Mouse (Mus musculus): ENCODE measurements around the gene Parpbp. TPM values are rescaled to one million over a fixed set of nuclear protein-coding genes. Genes with fewer than 3 reads are reported as not detected.

Parpbp gene
- polyA plus RNA-seq (2016; fragmentation: Nextera tagmentation; extraction: Ambion mirVana), result 17.1 and 17.4 TPM in 2 replicates

GRCm38 (mm10) chr10:88146707-88147477 lies at the start of gene Parpbp, which contains the start of gene Nup37:
Gene Parpbp, minus strand, starts transcription at chr10:88146941.
Gene Nup37, plus strand, starts transcription at chr10:88146992.
- Histone ChIP-seq H3K9ac (peak within 1 kb of the TSS; percentile 86), H3K27ac (peak within 1 kb of the TSS; percentile 83), H3K4me1 (peaks cover 29% of the 10 kb centered on the region), H3K4me2 (peak within 1 kb of the TSS; percentile 80), H3K36me3 (peaks cover 50% of the 10 kb centered on the region), H3K9me3 (replicated peaks) (no peaks in the 10 kb centered on the region), H3K4me3 (peak within 1 kb of the TSS; percentile 84), H3K27me3 (replicated peaks) (no peaks in the 10 kb centered on the region)
- peak; percentile 99 for ATAC-seq
- WGBS (ENCODE audit: insufficient replicate concordance), result under 1% methylated on average over 53 of the region's 53 CpGs

GRCm38 (mm10) chr10:88167438-88168077 lies 20.8 kb upstream of the Parpbp start:
- Histone ChIP-seq H3K4me2 (no peak overlapping the region), H3K27me3 (replicated peaks) (no peaks in the 10 kb centered on the region), H3K4me1 (no peaks in the 10 kb centered on the region), H3K9me3 (replicated peaks) (no peaks in the 10 kb centered on the region), H3K36me3 (peaks cover 49% of the 10 kb centered on the region), H3K4me3 (no peak overlapping the region), H3K27ac (no peak overlapping the region), H3K9ac (no peak overlapping the region)
- no peak for ATAC-seq
- WGBS (ENCODE audit: insufficient replicate concordance), result 70% methylated on average over 7 of the region's 7 CpGs

GRCm38 (mm10) chr10:88166158-88166557 lies 19.4 kb upstream of the Parpbp start:
- 80% methylated on average over 3 of the region's 3 CpGs for WGBS (ENCODE audit: insufficient replicate concordance)
- peaks cover 50% of the 10 kb centered on the region for H3K36me3 ChIP-seq
- H3K9me3 ChIP-seq (replicated peaks), result no peaks in the 10 kb centered on the region
- no peaks in the 10 kb centered on the region for H3K27me3 ChIP-seq (replicated peaks)
- no peak overlapping the region for H3K4me2 ChIP-seq
- no peak overlapping the region for H3K4me3 ChIP-seq
- no peak for ATAC-seq
- H3K27ac ChIP-seq, result no peak overlapping the region
- H3K4me1 ChIP-seq, result no peaks in the 10 kb centered on the region
- H3K9ac ChIP-seq, result no peak overlapping the region

- peaks cover 74% of the 10 kb centered on the region for H3K36me3 ChIP-seq
- no peak overlapping the region for H3K9ac ChIP-seq
- no peak overlapping the region for H3K27ac ChIP-seq
- H3K27me3 ChIP-seq (replicated peaks), result no peaks in the 10 kb centered on the region
- no peaks in the 10 kb centered on the region for H3K4me1 ChIP-seq
- 93% methylated on average over 5 of the region's 5 CpGs for WGBS (ENCODE audit: insufficient replicate concordance)
- no peak overlapping the region for H3K4me3 ChIP-seq
- no peaks in the 10 kb centered on the region for H3K9me3 ChIP-seq (replicated peaks)
- no peak overlapping the region for H3K4me2 ChIP-seq
- no peak for ATAC-seq
Observed at GRCm38 (mm10) chr10:88162676-88163075, 15.9 kb upstream of the Parpbp start.

GRCm38 (mm10) chr10:88162096-88162495 lies 15.4 kb upstream of the Parpbp start:
- WGBS (ENCODE audit: insufficient replicate concordance), result 90% methylated on average over 2 of the region's 2 CpGs

GRCm38 (mm10) chr10:88151658-88152057 lies 4.9 kb upstream of the Parpbp start:
- Histone ChIP-seq H3K9me3 (replicated peaks) (no peaks in the 10 kb centered on the region), H3K4me2 (no peak overlapping the region), H3K4me1 (peaks cover 9% of the 10 kb centered on the region), H3K27me3 (replicated peaks) (no peaks in the 10 kb centered on the region), H3K4me3 (no peak overlapping the region), H3K27ac (no peak overlapping the region), H3K36me3 (peaks cover 73% of the 10 kb centered on the region), H3K9ac (no peak overlapping the region)
- 76% methylated on average over 6 of the region's 6 CpGs for WGBS (ENCODE audit: insufficient replicate concordance)
- no peak for ATAC-seq

More at GRCm38 (mm10) chr10:88162096-88162495, 15.4 kb upstream of the Parpbp start:
- no peak overlapping the region for H3K9ac ChIP-seq
- ATAC-seq, result no peak
- H3K4me2 ChIP-seq, result no peak overlapping the region
- H3K27ac ChIP-seq, result no peak overlapping the region
- H3K9me3 ChIP-seq (replicated peaks), result no peaks in the 10 kb centered on the region
- H3K36me3 ChIP-seq, result peaks cover 75% of the 10 kb centered on the region
- H3K27me3 ChIP-seq (replicated peaks), result no peaks in the 10 kb centered on the region
- H3K4me1 ChIP-seq, result no peaks in the 10 kb centered on the region
- no peak overlapping the region for H3K4me3 ChIP-seq

GRCm38 (mm10) chr10:88150381-88150780 lies 3.6 kb upstream of the Parpbp start:
- H3K9ac ChIP-seq, result no peak overlapping the region
- H3K9me3 ChIP-seq (replicated peaks), result no peaks in the 10 kb centered on the region
- H3K27me3 ChIP-seq (replicated peaks), result no peaks in the 10 kb centered on the region
- H3K27ac ChIP-seq, result no peak overlapping the region
- WGBS (ENCODE audit: insufficient replicate concordance), result 67% methylated on average over 4 of the region's 4 CpGs
- H3K4me3 ChIP-seq, result no peak overlapping the region
- peaks cover 17% of the 10 kb centered on the region for H3K4me1 ChIP-seq
- no peak for ATAC-seq
- no peak overlapping the region for H3K4me2 ChIP-seq
- peaks cover 65% of the 10 kb centered on the region for H3K36me3 ChIP-seq

- peaks cover 43% of the 10 kb centered on the region for H3K36me3 ChIP-seq
- peak overlapping the region; percentile 80 for H3K4me2 ChIP-seq
- H3K27me3 ChIP-seq (replicated peaks), result no peaks in the 10 kb centered on the region
- WGBS (ENCODE audit: insufficient replicate concordance), result 17% methylated on average over 7 of the region's 7 CpGs
- peak overlapping the region; percentile 86 for H3K9ac ChIP-seq
- H3K4me3 ChIP-seq, result peak overlapping the region; percentile 84
- H3K27ac ChIP-seq, result peak overlapping the region; percentile 83
- no peaks in the 10 kb centered on the region for H3K9me3 ChIP-seq (replicated peaks)
- peak; percentile 36 for ATAC-seq
- peaks cover 29% of the 10 kb centered on the region for H3K4me1 ChIP-seq
Observed at GRCm38 (mm10) chr10:88146187-88146586, 554 bp downstream of the Parpbp start.

- H3K9ac ChIP-seq, result no peak overlapping the region
- no peak overlapping the region for H3K4me3 ChIP-seq
- no peak overlapping the region for H3K27ac ChIP-seq
- no peak for ATAC-seq
- H3K4me2 ChIP-seq, result no peak overlapping the region
- 91% methylated on average over 16 of the region's 16 CpGs for WGBS (ENCODE audit: insufficient replicate concordance)
- no peaks in the 10 kb centered on the region for H3K9me3 ChIP-seq (replicated peaks)
- no peaks in the 10 kb centered on the region for H3K27me3 ChIP-seq (replicated peaks)
- no peaks in the 10 kb centered on the region for H3K4me1 ChIP-seq
- peaks cover 38% of the 10 kb centered on the region for H3K36me3 ChIP-seq
Observed at GRCm38 (mm10) chr10:88135630-88136029, 11.1 kb downstream of the Parpbp start.

GRCm38 (mm10) chr10:88119721-88120120 lies 27.0 kb downstream of the Parpbp start:
- Histone ChIP-seq H3K9me3 (replicated peaks) (no peaks in the 10 kb centered on the region), H3K27ac (no peak overlapping the region), H3K4me2 (no peak overlapping the region), H3K36me3 (peaks cover 52% of the 10 kb centered on the region), H3K9ac (no peak overlapping the region), H3K4me3 (no peak overlapping the region), H3K4me1 (no peaks in the 10 kb centered on the region), H3K27me3 (replicated peaks) (no peaks in the 10 kb centered on the region)
- ATAC-seq, result no peak

GRCm38 (mm10) chr10:88113290-88113689 lies 33.5 kb downstream of the Parpbp start:
- WGBS (ENCODE audit: insufficient replicate concordance), result 84% methylated on average over 2 of the region's 2 CpGs
- H3K4me2 ChIP-seq, result no peak overlapping the region
- no peak overlapping the region for H3K27ac ChIP-seq
- H3K9me3 ChIP-seq (replicated peaks), result no peaks in the 10 kb centered on the region
- H3K36me3 ChIP-seq, result peaks cover 43% of the 10 kb centered on the region
- no peak overlapping the region for H3K4me3 ChIP-seq
- no peak overlapping the region for H3K9ac ChIP-seq
- ATAC-seq, result no peak
- no peaks in the 10 kb centered on the region for H3K4me1 ChIP-seq
- H3K27me3 ChIP-seq (replicated peaks), result no peaks in the 10 kb centered on the region

- no peak for ATAC-seq
- H3K9ac ChIP-seq, result no peak overlapping the region
- H3K4me1 ChIP-seq, result no peaks in the 10 kb centered on the region
- no peaks in the 10 kb centered on the region for H3K27me3 ChIP-seq (replicated peaks)
- no peak overlapping the region for H3K4me2 ChIP-seq
- no peaks in the 10 kb centered on the region for H3K9me3 ChIP-seq (replicated peaks)
- no peak overlapping the region for H3K27ac ChIP-seq
- H3K36me3 ChIP-seq, result peaks cover 21% of the 10 kb centered on the region
- WGBS (ENCODE audit: insufficient replicate concordance), result 91% methylated on average over 2 of the region's 2 CpGs
- H3K4me3 ChIP-seq, result no peak overlapping the region
Observed at GRCm38 (mm10) chr10:88106169-88106568, 40.6 kb downstream of the Parpbp start.

Measured in liver, embryonic 12.5 days (tissue).